Mouse (Mus musculus) lung, postnatal 0 days (tissue): Measurements from ENCODE around the gene Dscam. TPM values are rescaled to one million over a fixed set of nuclear protein-coding genes. Genes with fewer than 3 reads are reported as not detected.
A peak's percentile ranks its signal among the peaks of the same experiment; 100 is the strongest.

ENCODE experiments used
- ATAC-seq: fragments of 200-750 bp; cut with Nextera tagmentation; 2 replicates; pipeline ENCODE4 v1.8.0; 2017; ENCODE audit warnings: moderate library complexity
- DNase-seq: peaks from one replicate; pipeline ENCODE4 v3.0.0-alpha.2; 2016; ENCODE audit warnings: low spot score
- H3K27ac ChIP-seq: fragments of 300-500 bp; sonication (generic); 2 replicates; pipeline ENCODE4 v1.5.1; 2014; ENCODE audit warnings: antibody characterized with exemption, mild to moderate bottlenecking, low read length, mixed read lengths
- H3K27me3 ChIP-seq: fragments of 300-500 bp; sonication (generic); replicated peaks from 2 replicates; pipeline ENCODE4 v1.6.1; 2014; ENCODE audit warnings: low read length, mixed read lengths; ENCODE audit not compliant: insufficient read depth
- H3K36me3 ChIP-seq: fragments of 300-500 bp; sonication (generic); 2 replicates; pipeline ENCODE4 v1.6.1; 2014; ENCODE audit warnings: low read length, mixed read lengths; ENCODE audit not compliant: insufficient read depth
- H3K4me1 ChIP-seq: fragments of 300-500 bp; sonication (generic); 2 replicates; pipeline ENCODE4 v1.6.1; 2014; ENCODE audit warnings: antibody characterized with exemption, low read depth, low read length, mixed read lengths; ENCODE audit not compliant: insufficient read depth
- H3K4me2 ChIP-seq: fragments of 300-500 bp; sonication (generic); replicated peaks from 2 replicates; pipeline ENCODE4 v1.6.1; 2014; ENCODE audit warnings: low read depth, mild to moderate bottlenecking, low read length, moderate library complexity, mixed read lengths
- H3K4me3 ChIP-seq: fragments of 300-500 bp; sonication (generic); 2 replicates; pipeline ENCODE4 v1.5.1; 2014; ENCODE audit warnings: low read depth, low read length
- H3K9ac ChIP-seq: fragments of 300-500 bp; sonication (generic); replicated peaks from 2 replicates; pipeline ENCODE4 v1.6.1; 2014; ENCODE audit warnings: low read depth, mild to moderate bottlenecking
- H3K9me3 ChIP-seq: fragments of 300-500 bp; sonication (generic); 2 replicates; pipeline ENCODE4 v1.6.1; 2016; ENCODE audit warnings: low read length, mixed read lengths
- CTCF ChIP-seq: IDR thresholded peaks from 2 replicates; pipeline ENCODE4 v1.5.1; 2016; ENCODE audit warnings: antibody characterized with exemption, mild to moderate bottlenecking
- EP300 ChIP-seq: IDR thresholded peaks from 2 replicates; pipeline ENCODE4 v1.6.1; 2016; ENCODE audit warnings: antibody characterized with exemption, mild to moderate bottlenecking, control low read depth
- WGBS: fragments of 180-500 bp; shearing (Covaris S2); extraction: QIAGEN DNeasy Blood & Tissue Kit; methylation state at CpG from one replicate; pipeline ENCODE4 v1.1.7; 2014; 5-methylcytosine and 5-hydroxymethylcytosine counted together
- polyA plus RNA-seq: library from polyadenylated mRNA; unstranded; fragments of >200 nt; fragmentation: Nextera tagmentation; extraction: Ambion mirVana; gene quantifications from 2 replicates; pipeline ENCODE4 v1.2.1, GENCODE M21; 2015

Dscam gene
- polyA plus RNA-seq, 1 experiment from 2014 or later: not detected

GRCm38 (mm10) chr16:96802636-96803035, 367.9 kb downstream of the Dscam start:
- no peaks in the 10 kb centered on the region for H3K36me3 ChIP-seq
- no peak overlapping the region for H3K4me2 ChIP-seq
- ATAC-seq (no peak), DNase-seq (no peak)
- no peak overlapping the region for H3K27ac ChIP-seq
- no peaks in the 10 kb centered on the region for H3K27me3 ChIP-seq
- H3K4me3 ChIP-seq: no peak overlapping the region
- TF ChIP-seq CTCF: no peak
- TF ChIP-seq EP300: no peak
- H3K4me1 ChIP-seq: no peaks in the 10 kb centered on the region
- WGBS: 69% methylated on average over 2 of the region's 2 CpGs
- no peak overlapping the region for H3K9ac ChIP-seq
- H3K9me3 ChIP-seq: no peaks in the 10 kb centered on the region

GRCm38 (mm10) chr16:96801650-96802237, 368.8 kb downstream of the Dscam start:
- Histone ChIP-seq H3K36me3 (no peaks in the 10 kb centered on the region), H3K4me1 (no peaks in the 10 kb centered on the region)
- WGBS: 83% methylated on average over 1 of the region's 1 CpGs

GRCm38 (mm10) chr16:96795431-96795830, 375.1 kb downstream of the Dscam start:
- DNase-seq (peak; percentile 25), ATAC-seq (no peak)
- H3K27ac ChIP-seq: no peak overlapping the region
- WGBS: 34% methylated on average over 2 of the region's 2 CpGs
- TF ChIP-seq EP300: no peak
- peak; percentile 60 for TF ChIP-seq CTCF
- no peak overlapping the region for H3K9ac ChIP-seq
- H3K4me3 ChIP-seq: no peak overlapping the region
- no peaks in the 10 kb centered on the region for H3K9me3 ChIP-seq
- H3K36me3 ChIP-seq: no peaks in the 10 kb centered on the region
- no peaks in the 10 kb centered on the region for H3K4me1 ChIP-seq
- no peaks in the 10 kb centered on the region for H3K27me3 ChIP-seq
- no peak overlapping the region for H3K4me2 ChIP-seq

More at GRCm38 (mm10) chr16:96801650-96802237, 368.8 kb downstream of the Dscam start:
- TF ChIP-seq CTCF: no peak
- no peak for TF ChIP-seq EP300
- ATAC-seq (no peak), DNase-seq (no peak)
- no peaks in the 10 kb centered on the region for H3K9me3 ChIP-seq
- H3K4me2 ChIP-seq: no peak overlapping the region
- no peaks in the 10 kb centered on the region for H3K27me3 ChIP-seq
- no peak overlapping the region for H3K27ac ChIP-seq
- H3K4me3 ChIP-seq: no peak overlapping the region
- H3K9ac ChIP-seq: no peak overlapping the region

GRCm38 (mm10) chr16:96791307-96791706, 379.2 kb downstream of the Dscam start:
- no peak overlapping the region for H3K9ac ChIP-seq
- H3K9me3 ChIP-seq: no peaks in the 10 kb centered on the region
- DNase-seq (no peak), ATAC-seq (no peak)
- no peak overlapping the region for H3K4me3 ChIP-seq
- no peak overlapping the region for H3K27ac ChIP-seq
- no peaks in the 10 kb centered on the region for H3K4me1 ChIP-seq
- no peak overlapping the region for H3K4me2 ChIP-seq
- TF ChIP-seq CTCF: no peak
- TF ChIP-seq EP300: no peak
- no peaks in the 10 kb centered on the region for H3K36me3 ChIP-seq
- WGBS: 58% methylated on average over 2 of the region's 2 CpGs
- no peaks in the 10 kb centered on the region for H3K27me3 ChIP-seq

GRCm38 (mm10) chr16:96788286-96788685, 382.3 kb downstream of the Dscam start:
- no peaks in the 10 kb centered on the region for H3K36me3 ChIP-seq
- H3K27me3 ChIP-seq: no peaks in the 10 kb centered on the region
- ATAC-seq (no peak), DNase-seq (no peak)
- H3K4me1 ChIP-seq: no peaks in the 10 kb centered on the region
- no peak overlapping the region for H3K9ac ChIP-seq
- no peak overlapping the region for H3K4me2 ChIP-seq
- no peak overlapping the region for H3K27ac ChIP-seq
- TF ChIP-seq CTCF: no peak
- no peak for TF ChIP-seq EP300
- no peaks in the 10 kb centered on the region for H3K9me3 ChIP-seq
- no peak overlapping the region for H3K4me3 ChIP-seq
- 64% methylated on average over 5 of the region's 5 CpGs for WGBS

GRCm38 (mm10) chr16:96779021-96779420, 391.5 kb downstream of the Dscam start:
- Histone ChIP-seq H3K4me1 (no peaks in the 10 kb centered on the region), H3K36me3 (no peaks in the 10 kb centered on the region), H3K4me2 (no peak overlapping the region), H3K9me3 (no peaks in the 10 kb centered on the region), H3K9ac (no peak overlapping the region), H3K4me3 (no peak overlapping the region), H3K27ac (no peak overlapping the region), H3K27me3 (no peaks in the 10 kb centered on the region)
- 54% methylated on average over 5 of the region's 5 CpGs for WGBS
- DNase-seq (no peak), ATAC-seq (no peak)
- TF ChIP-seq EP300: no peak
- no peak for TF ChIP-seq CTCF

GRCm38 (mm10) chr16:96774245-96774644, 396.3 kb downstream of the Dscam start:
- ATAC-seq (no peak), DNase-seq (no peak)
- no peaks in the 10 kb centered on the region for H3K4me1 ChIP-seq
- H3K27ac ChIP-seq: no peak overlapping the region
- H3K36me3 ChIP-seq: no peaks in the 10 kb centered on the region
- no peaks in the 10 kb centered on the region for H3K9me3 ChIP-seq
- TF ChIP-seq EP300 (no peak), CTCF (no peak)
- no peak overlapping the region for H3K4me3 ChIP-seq
- no peak overlapping the region for H3K4me2 ChIP-seq
- H3K9ac ChIP-seq: no peak overlapping the region
- H3K27me3 ChIP-seq: no peaks in the 10 kb centered on the region
- WGBS: 82% methylated on average over 1 of the region's 1 CpGs
